Mouse (Mus musculus): ENCODE data around the gene Gm11096. TPM values are rescaled to one million over a fixed set of nuclear protein-coding genes. Genes with fewer than 3 reads are reported as not detected.

Gm11096 gene
- not detected in 2 replicates for total RNA-seq (2017)

DNA sequence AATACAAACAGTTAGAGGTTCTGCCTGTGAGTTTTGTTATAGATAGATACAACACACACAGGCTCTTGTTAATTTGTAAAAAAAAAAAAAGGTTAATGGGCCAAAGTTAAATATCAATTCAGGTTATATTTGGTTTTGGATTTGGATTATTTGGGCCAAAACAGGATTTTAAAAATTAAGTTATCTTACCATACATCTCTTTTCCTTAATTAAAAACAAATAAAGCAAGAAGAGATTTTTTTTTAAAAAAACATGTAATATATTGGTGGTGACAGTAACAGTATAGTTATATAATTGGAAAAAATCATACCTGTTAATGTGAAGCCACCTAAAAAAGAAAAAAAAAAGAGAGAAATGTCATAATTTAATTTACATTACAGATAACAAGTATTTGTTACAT, at the start of gene Gm11096:
Gm11096 (plus strand) TSS at position 301 of the 400 bp plus-strand sequence.
- ATAC-seq (replicated peaks in 1 of 2; ENCODE audit: insufficient read depth in 1 of 2, low FRiP score in 2 of 2, low TSS enrichment in 1 of 2, low read depth in 1 of 2, poor library complexity in 2 of 2, severe bottlenecking in 2 of 2) = no peak

DNA sequence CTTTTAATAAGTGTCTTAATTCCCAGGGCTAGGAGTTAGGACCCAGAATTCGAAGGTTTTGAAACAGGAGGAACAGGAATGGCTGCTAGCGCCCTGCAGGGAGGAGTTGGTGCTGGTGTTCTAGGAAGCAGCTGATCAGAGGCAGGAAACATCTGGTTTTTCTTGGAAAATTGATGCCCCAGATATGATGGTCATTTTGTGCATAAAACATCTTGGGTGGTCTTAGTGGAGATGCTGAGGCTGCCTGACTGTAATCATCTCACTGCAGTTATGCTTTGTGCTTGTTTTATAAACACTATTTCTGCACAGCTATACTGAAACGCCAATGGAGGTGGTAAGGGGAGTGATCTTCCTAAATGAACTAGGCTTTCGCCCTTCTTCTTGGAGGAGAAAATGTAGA, 48.5 kb upstream of the Gm11096 start:
- ATAC-seq (replicated peaks in 1 of 2; ENCODE audit: insufficient read depth in 1 of 2, low FRiP score in 2 of 2, low TSS enrichment in 1 of 2, low read depth in 1 of 2, poor library complexity in 2 of 2, severe bottlenecking in 2 of 2) = no peak

- ATAC-seq (replicated peaks in 1 of 2; ENCODE audit: insufficient read depth in 1 of 2, low FRiP score in 2 of 2, low TSS enrichment in 1 of 2, low read depth in 1 of 2, poor library complexity in 2 of 2, severe bottlenecking in 2 of 2) = no peak
Measured at GRCm38 (mm10) chr17:81394124-81394523, 47.4 kb upstream of the Gm11096 start.

GRCm38 (mm10) chr17:81397434-81397833, 44.1 kb upstream of the Gm11096 start:
- no peak for ATAC-seq (replicated peaks in 1 of 2; ENCODE audit: insufficient read depth in 1 of 2, low FRiP score in 2 of 2, low TSS enrichment in 1 of 2, low read depth in 1 of 2, poor library complexity in 2 of 2, severe bottlenecking in 2 of 2)

DNA sequence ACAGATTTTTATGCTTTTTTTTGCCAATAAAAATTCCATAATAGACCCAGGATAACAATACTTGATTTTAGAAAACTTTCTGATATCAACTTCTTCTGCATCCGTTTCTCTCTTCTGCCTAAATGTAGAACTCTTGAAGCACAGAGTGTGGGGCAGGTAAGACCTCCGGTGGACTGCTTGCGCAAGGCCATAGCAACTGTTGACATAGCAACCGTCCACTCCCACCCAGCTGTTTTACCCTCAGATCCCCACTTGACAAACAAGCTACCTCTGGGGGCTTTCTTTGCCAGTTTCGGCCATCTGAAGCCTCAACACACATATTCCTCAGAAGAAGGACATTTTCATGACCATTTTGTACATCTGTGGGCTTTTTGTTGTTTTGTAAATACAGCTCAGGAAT, 41.2 kb upstream of the Gm11096 start:
- no peak for ATAC-seq (replicated peaks in 1 of 2; ENCODE audit: insufficient read depth in 1 of 2, low FRiP score in 2 of 2, low TSS enrichment in 1 of 2, low read depth in 1 of 2, poor library complexity in 2 of 2, severe bottlenecking in 2 of 2)

GRCm38 (mm10) chr17:81402636-81403035, 38.9 kb upstream of the Gm11096 start:
- ATAC-seq (replicated peaks in 1 of 2; ENCODE audit: insufficient read depth in 1 of 2, low FRiP score in 2 of 2, low TSS enrichment in 1 of 2, low read depth in 1 of 2, poor library complexity in 2 of 2, severe bottlenecking in 2 of 2) = no peak

DNA sequence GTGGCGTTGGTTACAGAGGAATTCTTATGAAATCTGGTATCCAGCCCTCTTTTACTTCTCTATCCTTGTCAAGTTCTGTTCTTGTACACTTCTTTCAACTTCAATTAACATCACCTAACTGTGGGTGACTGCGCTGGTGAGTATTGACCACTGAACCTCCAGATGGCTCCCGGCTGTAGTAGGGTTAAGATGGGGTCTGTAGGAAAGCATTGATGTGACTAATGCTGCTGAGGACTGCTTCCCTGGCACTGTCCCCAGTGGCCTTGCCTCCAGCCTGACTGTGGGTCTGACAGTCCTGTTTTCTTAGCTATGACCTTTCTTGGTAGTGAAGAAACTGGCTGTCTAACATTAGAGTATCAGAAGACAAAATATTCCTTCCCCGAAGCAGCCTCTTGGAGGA, 38.4 kb upstream of the Gm11096 start:
- ATAC-seq (replicated peaks in 1 of 2; ENCODE audit: insufficient read depth in 1 of 2, low FRiP score in 2 of 2, low TSS enrichment in 1 of 2, low read depth in 1 of 2, poor library complexity in 2 of 2, severe bottlenecking in 2 of 2) = no peak

DNA sequence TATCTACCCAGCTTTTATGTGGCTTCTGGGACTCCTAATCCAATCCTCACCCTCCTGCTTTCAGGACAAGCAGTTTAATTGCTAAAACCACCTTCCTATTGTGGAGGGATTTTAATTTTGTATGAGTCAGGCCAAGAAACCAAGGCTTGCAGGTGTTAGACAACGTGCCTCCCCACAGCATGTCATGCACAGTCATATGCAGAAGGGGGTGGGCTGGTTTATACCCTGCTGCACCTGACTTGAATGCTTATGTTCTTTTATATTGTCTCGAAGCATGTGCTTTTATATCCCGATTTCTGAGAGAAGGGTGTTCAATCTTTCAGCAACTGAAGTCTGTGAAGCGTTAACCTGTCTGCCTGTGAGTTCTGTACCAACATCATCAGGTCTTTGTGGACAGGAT, 37.3 kb upstream of the Gm11096 start:
- no peak for ATAC-seq (replicated peaks in 1 of 2; ENCODE audit: insufficient read depth in 1 of 2, low FRiP score in 2 of 2, low TSS enrichment in 1 of 2, low read depth in 1 of 2, poor library complexity in 2 of 2, severe bottlenecking in 2 of 2)

GRCm38 (mm10) chr17:81412736-81413135, 28.8 kb upstream of the Gm11096 start:
- ATAC-seq (replicated peaks in 1 of 2; ENCODE audit: insufficient read depth in 1 of 2, low FRiP score in 2 of 2, low TSS enrichment in 1 of 2, low read depth in 1 of 2, poor library complexity in 2 of 2, severe bottlenecking in 2 of 2) = no peak

- no peak for ATAC-seq (replicated peaks in 1 of 2; ENCODE audit: insufficient read depth in 1 of 2, low FRiP score in 2 of 2, low TSS enrichment in 1 of 2, low read depth in 1 of 2, poor library complexity in 2 of 2, severe bottlenecking in 2 of 2)
Measured at GRCm38 (mm10) chr17:81416361-81417114, 25.0 kb upstream of the Gm11096 start.

DNA sequence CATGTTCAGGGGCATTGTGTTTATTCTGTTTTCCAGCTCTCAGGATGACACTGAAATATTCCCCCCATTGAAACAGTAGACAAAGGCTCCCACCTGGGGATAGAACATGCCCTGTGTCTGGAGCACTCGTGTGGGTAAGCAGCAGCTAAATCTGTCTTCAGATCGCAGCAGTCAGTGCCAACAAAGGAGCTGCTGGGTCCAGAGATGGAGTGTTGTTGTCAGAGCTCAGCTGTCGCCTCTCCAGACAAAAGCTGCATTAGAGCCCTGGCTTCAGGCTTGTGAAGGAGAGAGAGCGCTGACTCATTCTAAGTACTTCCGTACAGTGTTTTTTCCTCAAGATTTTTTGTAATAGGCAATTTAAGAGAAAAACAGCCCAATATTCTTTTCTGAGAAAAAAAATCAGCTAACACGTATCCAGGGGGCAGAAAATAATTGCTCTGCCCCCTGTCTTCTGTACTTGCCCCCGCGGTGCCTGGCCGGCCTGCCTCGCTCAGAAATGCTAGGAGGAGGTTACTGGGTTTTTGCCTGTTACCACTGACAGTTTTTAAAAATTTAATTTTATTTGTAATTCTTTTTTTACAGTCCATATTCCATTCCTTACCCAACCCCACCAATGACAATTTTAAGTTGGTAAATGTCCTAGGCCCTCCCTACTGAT, 21.6 kb upstream of the Gm11096 start:
- peak; percentile 46 to 53; a peak in 1 of 4 replicates for ATAC-seq (replicated peaks in 1 of 2; ENCODE audit: insufficient read depth in 1 of 2, low FRiP score in 2 of 2, low TSS enrichment in 1 of 2, low read depth in 1 of 2, poor library complexity in 2 of 2, severe bottlenecking in 2 of 2)

DNA sequence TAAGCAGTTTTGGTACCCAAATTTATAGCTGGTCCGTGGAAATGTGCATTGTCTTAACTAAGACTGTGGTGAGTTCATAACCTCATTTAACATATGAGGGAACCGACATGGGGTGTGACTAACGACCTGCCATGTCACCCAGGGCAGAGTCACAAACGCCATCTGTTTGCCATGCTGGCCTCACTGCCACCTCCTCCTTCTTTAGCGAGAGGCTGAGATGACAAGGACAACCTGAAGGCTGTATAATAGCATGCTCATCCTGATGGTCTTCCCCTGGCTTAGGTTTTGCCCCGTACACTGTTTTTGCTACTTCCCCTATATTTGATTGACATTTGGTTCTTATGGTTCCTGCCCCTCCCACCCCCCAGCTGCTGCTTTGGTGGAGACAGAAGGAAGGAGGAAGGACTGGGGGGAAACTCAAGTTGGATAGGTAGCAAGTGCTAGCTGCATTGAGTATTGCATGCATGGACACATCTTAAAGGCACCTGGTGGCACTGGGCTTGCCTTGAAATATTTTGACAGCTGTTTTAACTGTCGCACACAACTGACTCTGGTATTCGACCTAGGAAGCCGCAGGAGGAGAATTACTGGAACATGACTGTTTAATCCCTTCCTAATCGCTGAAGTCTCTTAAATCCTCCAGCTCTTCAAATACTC, 17.2 kb upstream of the Gm11096 start:
- ATAC-seq (replicated peaks in 1 of 2; ENCODE audit: insufficient read depth in 1 of 2, low FRiP score in 2 of 2, low TSS enrichment in 1 of 2, low read depth in 1 of 2, poor library complexity in 2 of 2, severe bottlenecking in 2 of 2) = peak; percentile 92 to 95

DNA sequence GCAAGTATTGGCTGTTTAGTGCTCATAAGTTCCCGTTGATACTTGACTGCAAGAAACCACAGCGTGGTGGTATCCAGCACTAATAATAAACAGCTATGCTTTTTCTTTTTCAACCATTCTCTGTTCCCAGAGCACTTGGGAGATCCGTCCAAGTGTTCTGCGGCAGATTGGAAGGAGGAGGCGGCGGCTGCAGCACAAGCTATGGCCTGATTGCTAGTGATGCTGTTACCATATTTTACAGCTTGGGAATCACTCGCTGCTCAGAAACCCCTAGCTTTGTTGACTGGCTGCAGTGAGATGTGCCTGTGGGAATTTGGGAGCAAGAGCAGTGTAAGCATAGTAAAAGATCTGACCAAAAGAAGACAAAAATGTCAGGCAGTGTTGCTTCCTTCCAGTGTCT, 14.3 kb upstream of the Gm11096 start:
- ATAC-seq (replicated peaks in 1 of 2; ENCODE audit: insufficient read depth in 1 of 2, low FRiP score in 2 of 2, low TSS enrichment in 1 of 2, low read depth in 1 of 2, poor library complexity in 2 of 2, severe bottlenecking in 2 of 2) = no peak

GRCm38 (mm10) chr17:81432733-81433132, 8.8 kb upstream of the Gm11096 start:
- peak in 1 of 2 experiments; percentile 15; a peak in 1 of 4 replicates for ATAC-seq (replicated peaks in 1 of 2; ENCODE audit: insufficient read depth in 1 of 2, low FRiP score in 2 of 2, low TSS enrichment in 1 of 2, low read depth in 1 of 2, poor library complexity in 2 of 2, severe bottlenecking in 2 of 2)

DNA sequence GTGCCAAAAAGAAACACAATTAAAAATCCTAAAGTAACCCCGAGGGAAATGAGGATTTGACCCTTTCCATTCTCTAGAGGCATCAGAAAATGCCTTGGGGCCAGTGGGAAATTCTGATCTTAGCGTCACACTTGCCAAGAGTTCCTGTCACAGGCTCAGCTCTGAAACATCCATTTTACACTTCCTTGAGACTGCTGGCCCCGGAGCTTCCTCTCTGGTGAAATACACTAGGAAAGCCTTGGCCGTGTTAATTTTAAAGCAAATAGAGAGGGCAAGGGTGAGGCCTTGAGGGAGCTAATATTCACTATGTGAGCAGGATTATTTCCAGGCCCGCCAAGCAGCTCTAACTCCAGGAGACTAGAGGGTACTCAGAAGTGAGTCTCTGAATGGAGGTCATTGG, 8.4 kb upstream of the Gm11096 start:
- no peak for ATAC-seq (replicated peaks in 1 of 2; ENCODE audit: insufficient read depth in 1 of 2, low FRiP score in 2 of 2, low TSS enrichment in 1 of 2, low read depth in 1 of 2, poor library complexity in 2 of 2, severe bottlenecking in 2 of 2)

DNA sequence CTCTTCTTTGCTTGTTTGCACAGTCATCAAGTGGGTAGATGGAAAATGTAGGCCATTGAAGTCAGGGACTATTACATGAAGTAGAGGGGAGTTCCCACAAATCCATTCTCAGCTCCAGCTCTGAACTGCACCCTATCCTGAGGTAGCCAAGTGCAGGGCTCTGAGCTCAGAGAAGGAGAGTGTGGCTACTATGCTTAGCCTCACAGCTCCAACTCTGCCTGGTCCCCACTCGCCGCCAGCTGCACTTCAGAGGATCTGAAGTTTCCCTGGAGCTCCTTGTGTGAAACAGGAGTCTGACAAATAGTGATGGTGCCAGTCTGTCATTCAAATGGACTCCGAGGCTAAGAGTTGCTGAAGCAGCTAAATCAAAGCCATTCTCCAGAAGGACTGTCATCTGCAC, 13.7 kb downstream of the Gm11096 start:
- no peak for ATAC-seq (replicated peaks in 1 of 2; ENCODE audit: insufficient read depth in 1 of 2, low FRiP score in 2 of 2, low TSS enrichment in 1 of 2, low read depth in 1 of 2, poor library complexity in 2 of 2, severe bottlenecking in 2 of 2)

DNA sequence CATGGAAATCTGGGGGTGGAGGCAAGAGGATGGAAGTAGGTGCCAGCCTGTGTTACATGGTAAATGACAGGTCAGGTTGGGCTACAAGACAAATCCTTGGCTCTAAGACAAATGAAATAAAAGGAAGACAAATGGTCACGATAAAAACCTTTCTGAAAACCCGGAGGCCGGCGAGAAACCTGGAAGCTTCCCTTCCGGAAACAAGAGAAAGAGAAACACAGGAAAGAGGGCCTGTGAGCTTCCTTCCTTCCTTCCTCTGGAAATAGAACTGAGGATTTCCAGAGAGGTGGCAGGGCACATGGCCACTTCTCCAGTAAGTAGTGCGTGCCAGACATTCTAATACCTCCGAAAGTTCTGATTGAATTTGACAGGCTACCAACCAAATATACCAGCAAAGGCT, 14.4 kb downstream of the Gm11096 start:
- ATAC-seq (replicated peaks in 1 of 2; ENCODE audit: insufficient read depth in 1 of 2, low FRiP score in 2 of 2, low TSS enrichment in 1 of 2, low read depth in 1 of 2, poor library complexity in 2 of 2, severe bottlenecking in 2 of 2) = no peak

- peak; percentile 69 to 82 for ATAC-seq (replicated peaks in 1 of 2; ENCODE audit: insufficient read depth in 1 of 2, low FRiP score in 2 of 2, low TSS enrichment in 1 of 2, low read depth in 1 of 2, poor library complexity in 2 of 2, severe bottlenecking in 2 of 2)
Measured at GRCm38 (mm10) chr17:81459379-81459778, 17.8 kb downstream of the Gm11096 start.
